Mouse (Mus musculus): ENCODE data around the gene Lgr6.

DNA sequence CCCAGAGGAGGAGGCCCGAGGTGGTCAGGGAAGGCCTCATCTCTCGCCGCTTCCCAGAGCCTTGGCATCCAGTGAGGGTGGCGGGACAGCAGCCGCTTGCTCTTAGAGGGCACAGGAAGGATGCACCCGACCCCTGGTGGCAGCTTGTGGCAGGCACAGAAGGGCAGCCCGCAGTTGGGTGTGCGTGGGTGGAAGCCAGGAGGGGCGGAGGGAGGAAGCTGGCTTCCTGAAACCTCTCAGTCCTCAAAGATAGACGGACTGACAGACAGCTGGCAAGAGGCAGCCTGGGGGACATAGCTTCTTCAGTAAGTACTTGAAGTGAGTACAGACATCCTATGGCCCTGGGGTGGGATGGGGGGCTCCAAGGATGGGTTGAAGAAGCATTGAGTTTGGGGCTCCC is 27.4 kb upstream of the Lgr6 start, which contains the start of gene Ptpn7:
- TF ChIP-seq CTCF (IDR thresholded peaks at IDR 0.05; ENCODE audit: low read depth) (peak; percentile 85), EP300 (IDR thresholded peaks at IDR 0.05; ENCODE audit: low read depth) (no peak)

Measured in heart, postnatal 0 days (tissue).